Mouse (Mus musculus) liver, embryonic 11.5 days (tissue): Measurements from ENCODE around the gene Mycbpap. TPM values are rescaled to one million over a fixed set of nuclear protein-coding genes. Genes with fewer than 3 reads are reported as not detected.

Experiments
- ATAC-seq: fragments of 200-750 bp; cut with Nextera tagmentation; replicated peaks from 2 replicates; pipeline ENCODE4 v1.8.0; 2017; ENCODE audit warnings: moderate number of reproducible peaks, mild to moderate bottlenecking, moderate TSS enrichment, moderate library complexity; ENCODE audit not compliant: low FRiP score
- DNase-seq: peaks from one replicate; pipeline ENCODE4 v3.0.0-alpha.2; 2017; ENCODE audit warnings: low spot score
- H3K27ac ChIP-seq: fragments of 300-500 bp; sonication (generic); 2 replicates; pipeline ENCODE4 v1.5.1; 2014; ENCODE audit warnings: mild to moderate bottlenecking, low read depth, low read length, control low read depth
- H3K27me3 ChIP-seq: fragments of 300-500 bp; sonication (generic); replicated peaks from 2 replicates; pipeline ENCODE4 v1.6.1; 2014; ENCODE audit warnings: low read length, mixed read lengths; ENCODE audit not compliant: control insufficient read depth, insufficient read depth
- H3K36me3 ChIP-seq: fragments of 300-500 bp; sonication (generic); 2 replicates; pipeline ENCODE4 v1.6.1; 2014; ENCODE audit warnings: mild to moderate bottlenecking, low read length, moderate library complexity, mixed read lengths; ENCODE audit not compliant: control insufficient read depth, insufficient read depth
- H3K4me1 ChIP-seq: fragments of 300-500 bp; sonication (generic); replicated peaks from 2 replicates; pipeline ENCODE4 v1.6.1; 2014; ENCODE audit warnings: low read length, mixed read lengths; ENCODE audit not compliant: control insufficient read depth, insufficient read depth
- H3K4me2 ChIP-seq: fragments of 300-500 bp; sonication (generic); 2 replicates; pipeline ENCODE4 v1.6.1; 2014; ENCODE audit warnings: mild to moderate bottlenecking, control low read depth, moderate library complexity
- H3K4me3 ChIP-seq: fragments of 300-500 bp; sonication (generic); 2 replicates; pipeline ENCODE4 v1.5.1; 2014; ENCODE audit warnings: low read depth, low read length, control low read depth
- H3K9ac ChIP-seq: fragments of 300-500 bp; sonication (generic); 2 replicates; pipeline ENCODE4 v1.6.1; 2014; ENCODE audit warnings: low read depth, low read length, control low read depth
- H3K9me3 ChIP-seq: fragments of 300-500 bp; sonication (generic); 2 replicates; pipeline ENCODE4 v1.6.1; 2016; ENCODE audit warnings: low read length, inconsistent platforms, mixed read lengths; ENCODE audit not compliant: control insufficient read depth
- WGBS: fragments of 180-500 bp; shearing (Covaris S2); extraction: QIAGEN DNeasy Blood & Tissue Kit; methylation state at CpG from one replicate; pipeline ENCODE4 v1.1.7; 2014; 5-methylcytosine and 5-hydroxymethylcytosine counted together
- polyA plus RNA-seq: library from polyadenylated mRNA; unstranded; fragments of >200 nt; fragmentation: Nextera tagmentation; extraction: Ambion mirVana; gene quantifications from 2 replicates; pipeline ENCODE4 v1.2.1, GENCODE M21; 2014

Gene Mycbpap
- polyA plus RNA-seq, 1 experiment from 2014 or later = 1.1 TPM

- Histone ChIP-seq H3K9me3 (no peaks in the 10 kb centered on the region), H3K4me2 (no peak overlapping the region), H3K9ac (no peak overlapping the region), H3K36me3 (no peaks in the 10 kb centered on the region), H3K27me3 (peaks cover 41% of the 10 kb centered on the region), H3K4me1 (no peaks in the 10 kb centered on the region), H3K27ac (no peak overlapping the region), H3K4me3 (no peak overlapping the region)
- ATAC-seq (no peak), DNase-seq (no peak)
- 84% methylated on average over 11 of the region's 11 CpGs for WGBS
Measured at GRCm38 (mm10) chr11:94482738-94483137, 38.8 kb downstream of the Mycbpap start.

GRCm38 (mm10) chr11:94481963-94482362 lies 39.6 kb downstream of the Mycbpap start:
- H3K4me2 ChIP-seq = no peak overlapping the region
- DNase-seq = no peak

GRCm38 (mm10) chr11:94480382-94480781 lies 41.2 kb downstream of the Mycbpap start:
- ATAC-seq (no peak), DNase-seq (no peak)
- H3K9me3 ChIP-seq = no peaks in the 10 kb centered on the region
- peaks cover 55% of the 10 kb centered on the region for H3K27me3 ChIP-seq
- WGBS = 78% methylated on average over 9 of the region's 9 CpGs
- no peak overlapping the region for H3K4me3 ChIP-seq
- no peak overlapping the region for H3K9ac ChIP-seq
- H3K4me1 ChIP-seq = no peaks in the 10 kb centered on the region
- H3K36me3 ChIP-seq = no peaks in the 10 kb centered on the region
- no peak overlapping the region for H3K4me2 ChIP-seq
- no peak overlapping the region for H3K27ac ChIP-seq

More at GRCm38 (mm10) chr11:94481963-94482362, 39.6 kb downstream of the Mycbpap start:
- H3K27me3 ChIP-seq = peaks cover 46% of the 10 kb centered on the region
- H3K4me3 ChIP-seq = no peak overlapping the region
- H3K9ac ChIP-seq = no peak overlapping the region
- H3K4me1 ChIP-seq = no peaks in the 10 kb centered on the region
- no peak overlapping the region for H3K27ac ChIP-seq
- H3K36me3 ChIP-seq = no peaks in the 10 kb centered on the region
- no peak for ATAC-seq
- 81% methylated on average over 7 of the region's 7 CpGs for WGBS
- no peaks in the 10 kb centered on the region for H3K9me3 ChIP-seq

- peaks cover 8% of the 10 kb centered on the region for H3K4me1 ChIP-seq
- H3K4me2 ChIP-seq = no peak overlapping the region
- peaks cover 73% of the 10 kb centered on the region for H3K27me3 ChIP-seq
- H3K36me3 ChIP-seq = no peaks in the 10 kb centered on the region
- H3K4me3 ChIP-seq = no peak overlapping the region
- DNase-seq = no peak
- 69% methylated on average over 6 of the region's 6 CpGs for WGBS
- no peak overlapping the region for H3K27ac ChIP-seq
- no peak for ATAC-seq
- no peak overlapping the region for H3K9ac ChIP-seq
- H3K9me3 ChIP-seq = no peaks in the 10 kb centered on the region
Measured at GRCm38 (mm10) chr11:94477651-94478050, 43.9 kb downstream of the Mycbpap start.

- peaks cover 8% of the 10 kb centered on the region for H3K4me1 ChIP-seq
- no peak overlapping the region for H3K9ac ChIP-seq
- peaks cover 89% of the 10 kb centered on the region for H3K27me3 ChIP-seq
- no peak overlapping the region for H3K4me2 ChIP-seq
- no peak overlapping the region for H3K27ac ChIP-seq
- WGBS = 26% methylated on average over 11 of the region's 11 CpGs
- no peaks in the 10 kb centered on the region for H3K9me3 ChIP-seq
- ATAC-seq = no peak
- H3K36me3 ChIP-seq = no peaks in the 10 kb centered on the region
- DNase-seq = no peak
- no peak overlapping the region for H3K4me3 ChIP-seq
Measured at GRCm38 (mm10) chr11:94475722-94476121, 45.8 kb downstream of the Mycbpap start.

GRCm38 (mm10) chr11:94474544-94474910 lies 47.0 kb downstream of the Mycbpap start:
- Histone ChIP-seq H3K9ac (no peak overlapping the region), H3K9me3 (no peaks in the 10 kb centered on the region), H3K4me1 (peaks cover 8% of the 10 kb centered on the region), H3K36me3 (no peaks in the 10 kb centered on the region), H3K4me3 (peak overlapping the region; percentile 57), H3K27ac (no peak overlapping the region), H3K4me2 (peak overlapping the region; percentile 65), H3K27me3 (peaks cover 92% of the 10 kb centered on the region)
- ATAC-seq = peak; percentile 27
- no peak for DNase-seq
- 3% methylated on average over 11 of the region's 11 CpGs for WGBS

- peaks cover 8% of the 10 kb centered on the region for H3K4me1 ChIP-seq
- H3K27me3 ChIP-seq = peaks cover 91% of the 10 kb centered on the region
- H3K36me3 ChIP-seq = no peaks in the 10 kb centered on the region
- peak; percentile 76 for DNase-seq
- under 1% methylated on average over 54 of the region's 71 CpGs for whole genome bisulfite sequencing
- H3K4me2 ChIP-seq = peak within 1 kb of the TSS; percentile 65
- no peaks in the 10 kb centered on the region for H3K9me3 ChIP-seq
- H3K9ac ChIP-seq = peak within 1 kb of the TSS; percentile 38; the same call in 1 of the 2 replicates
- H3K27ac ChIP-seq = no peak within 1 kb of the TSS
- peak within 1 kb of the TSS; percentile 57 for H3K4me3 ChIP-seq
- ATAC-seq = peak; percentile 88
Measured at GRCm38 (mm10) chr11:94473707-94474543, 47.6 kb downstream of the Mycbpap start, which contains the start of gene Cacna1g. Gene Cacna1g, minus strand, starts transcription at chr11:94474198.

- no peak overlapping the region for H3K27ac ChIP-seq
- 3% methylated on average over 52 of the region's 52 CpGs for WGBS
- peak overlapping the region; percentile 38; the same call in 1 of the 2 replicates for H3K9ac ChIP-seq
- H3K27me3 ChIP-seq = peaks cover 82% of the 10 kb centered on the region
- DNase-seq = peak; percentile 42
- peak overlapping the region; percentile 65 for H3K4me2 ChIP-seq
- H3K9me3 ChIP-seq = no peaks in the 10 kb centered on the region
- ATAC-seq = no peak; the same call in 1 of the 2 replicates
- peak overlapping the region; percentile 57 for H3K4me3 ChIP-seq
- peaks cover 8% of the 10 kb centered on the region for H3K4me1 ChIP-seq
- no peaks in the 10 kb centered on the region for H3K36me3 ChIP-seq
Measured at GRCm38 (mm10) chr11:94472916-94473706, 48.4 kb downstream of the Mycbpap start.
